Mouse (Mus musculus) layer of hippocampus, adult 18-20 months (tissue): ENCODE measurements around the gene Wbp1l. TPM values are rescaled to one million over a fixed set of nuclear protein-coding genes. Genes with fewer than 3 reads are reported as not detected.

Experiments used
- DNase-seq, 2 experiments: peaks; one replicate each; pipeline ENCODE4 v3.0.0; 2022; ENCODE audit warnings: low spot score in 2 of 2
- total RNA-seq, 2 experiments: library from RNA; stranded (reverse); gene quantifications; 2 replicates each; pipeline ENCODE4 v1.2.3; 2021

Gene Wbp1l
- total RNA-seq, 2 experiments from 2014 or later, result 38.1 to 40.1 TPM

DNA sequence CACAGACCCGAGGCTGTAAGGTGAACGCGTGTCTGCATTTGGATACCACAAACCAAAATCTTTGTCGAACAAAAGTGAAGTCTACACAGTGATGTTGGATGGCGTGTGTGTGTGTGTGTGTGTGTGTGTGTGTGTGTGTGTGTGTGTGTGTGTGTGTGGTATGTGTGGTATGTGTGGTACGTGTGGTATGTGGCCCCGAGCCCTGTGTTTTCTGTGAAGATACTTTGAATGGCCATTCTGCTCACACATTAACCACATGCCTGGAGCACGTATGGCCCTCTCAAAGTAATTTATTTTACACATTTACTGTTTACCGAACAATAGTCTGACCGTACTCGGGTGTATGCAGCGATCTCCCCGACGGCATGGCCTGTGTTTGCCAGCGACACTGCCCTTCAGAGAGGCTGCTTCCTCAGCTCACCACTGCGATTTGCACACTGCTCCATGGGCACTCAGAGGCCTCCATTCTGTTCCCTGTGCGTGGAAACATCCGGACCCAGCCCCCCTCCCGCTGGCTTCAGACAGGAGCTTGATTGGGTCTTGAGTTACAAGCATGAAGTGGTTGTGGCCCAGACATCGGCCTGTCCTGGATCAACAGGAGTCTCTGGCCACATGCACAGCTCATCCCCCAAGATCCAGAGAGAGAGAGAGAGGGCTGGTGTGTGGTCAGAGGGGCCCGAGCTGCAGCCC is 57.4 kb downstream of the Wbp1l start:
- no peak for DNase-seq

DNA sequence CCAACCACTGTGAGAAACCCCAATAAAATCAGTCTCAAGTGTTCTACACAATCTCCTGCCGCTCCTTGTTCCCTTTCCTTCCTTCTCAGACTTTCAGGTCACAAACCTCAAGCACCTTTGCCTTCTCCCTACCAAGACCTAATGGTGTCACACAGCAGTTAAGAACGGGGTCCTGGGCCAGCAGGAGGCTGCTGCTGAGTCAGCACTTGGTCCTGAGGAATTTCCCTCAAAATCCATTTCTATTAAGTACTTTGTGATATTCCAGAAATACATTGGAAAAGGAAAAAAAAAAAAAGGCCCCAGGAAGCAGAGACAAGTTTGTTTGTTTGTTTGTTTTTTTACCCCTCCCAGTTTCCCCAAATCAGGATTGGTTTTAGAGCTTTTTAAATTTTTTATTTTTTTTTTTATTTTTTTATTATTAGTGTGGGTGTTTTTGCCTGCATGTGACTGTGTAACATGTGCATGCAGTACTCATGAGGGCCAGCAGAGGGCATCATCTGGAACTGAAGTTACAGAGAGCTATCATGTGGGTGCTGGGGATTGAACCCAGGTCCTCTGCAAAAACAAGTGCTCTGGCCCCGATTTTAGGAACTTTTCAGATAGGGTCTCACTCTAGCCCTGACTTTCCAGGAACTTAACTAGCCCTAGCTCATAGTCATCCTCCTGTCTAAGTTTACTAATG is 58.6 kb downstream of the Wbp1l start:
- DNase-seq, result no peak

DNA sequence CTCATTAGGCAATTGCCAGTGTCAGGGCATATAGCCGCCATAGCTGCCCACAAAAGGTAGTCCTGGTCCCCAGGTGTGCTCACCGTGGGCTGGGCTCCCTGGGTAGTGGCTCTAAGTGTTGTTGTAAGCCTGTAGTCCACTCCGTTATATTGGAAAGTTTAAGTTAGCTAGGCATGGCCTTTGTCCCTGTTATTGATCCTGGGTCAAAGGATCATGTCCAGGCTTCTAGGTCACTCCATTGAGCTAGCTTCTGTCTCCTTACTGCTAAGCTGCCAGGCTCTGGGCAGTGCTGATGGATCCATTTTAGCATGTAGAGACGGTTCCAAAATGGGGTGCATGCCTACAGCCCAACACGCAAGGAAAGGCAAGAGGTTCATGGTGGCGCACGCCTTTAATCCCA is 59.5 kb downstream of the Wbp1l start:
- DNase-seq, result no peak

- no peak for DNase-seq
Observed at GRCm38 (mm10) chr19:46658851-46659250, 60.0 kb downstream of the Wbp1l start.

GRCm38 (mm10) chr19:46661511-46661910 is 62.6 kb downstream of the Wbp1l start:
- DNase-seq, result no peak

GRCm38 (mm10) chr19:46662214-46662613 is 63.3 kb downstream of the Wbp1l start:
- DNase-seq, result no peak

- DNase-seq, result no peak
Observed at GRCm38 (mm10) chr19:46662784-46663183, 63.9 kb downstream of the Wbp1l start.

- peak in 1 of 2 experiments; percentile 60 for DNase-seq
Observed at GRCm38 (mm10) chr19:46665474-46665873, 66.6 kb downstream of the Wbp1l start.

DNA sequence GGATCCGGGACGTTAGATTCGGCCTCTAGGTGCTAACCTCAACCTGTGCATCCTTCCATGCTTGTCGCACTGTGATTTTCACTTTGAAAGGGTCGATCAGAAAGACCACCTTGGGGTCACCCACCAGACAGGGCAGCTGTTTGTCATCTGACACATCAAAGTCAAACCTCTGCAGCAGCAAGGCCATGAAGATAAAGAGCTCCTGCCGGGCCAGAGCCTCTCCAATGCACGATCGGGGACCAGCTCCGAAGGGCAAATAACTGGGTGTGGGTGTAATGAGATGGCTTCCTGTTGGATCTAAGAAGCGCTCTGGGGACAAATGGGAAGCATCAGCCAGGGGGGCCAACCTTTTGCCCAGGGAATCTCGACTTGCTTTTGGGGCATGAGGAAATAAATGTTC is 68.4 kb downstream of the Wbp1l start:
- no peak for DNase-seq

DNA sequence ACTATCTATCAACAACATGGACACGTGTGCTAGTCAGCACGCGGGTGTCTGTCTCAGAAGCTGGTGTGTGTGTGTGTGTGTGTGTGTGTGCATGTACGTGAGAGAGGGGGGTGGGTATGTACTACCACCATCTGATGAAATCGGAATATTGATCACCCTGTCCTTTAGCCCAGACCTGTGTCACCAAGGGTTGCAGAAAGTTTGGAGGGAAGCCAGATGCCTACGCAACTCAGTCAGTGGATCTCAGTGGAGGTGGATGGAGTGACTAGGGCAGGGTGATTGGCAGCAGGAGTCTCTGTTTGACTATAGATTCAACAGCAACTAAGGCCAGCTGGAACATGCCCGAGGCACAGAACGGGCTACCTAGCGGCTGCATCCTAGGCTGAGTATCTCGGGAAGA is 69.4 kb downstream of the Wbp1l start:
- no peak for DNase-seq

DNA sequence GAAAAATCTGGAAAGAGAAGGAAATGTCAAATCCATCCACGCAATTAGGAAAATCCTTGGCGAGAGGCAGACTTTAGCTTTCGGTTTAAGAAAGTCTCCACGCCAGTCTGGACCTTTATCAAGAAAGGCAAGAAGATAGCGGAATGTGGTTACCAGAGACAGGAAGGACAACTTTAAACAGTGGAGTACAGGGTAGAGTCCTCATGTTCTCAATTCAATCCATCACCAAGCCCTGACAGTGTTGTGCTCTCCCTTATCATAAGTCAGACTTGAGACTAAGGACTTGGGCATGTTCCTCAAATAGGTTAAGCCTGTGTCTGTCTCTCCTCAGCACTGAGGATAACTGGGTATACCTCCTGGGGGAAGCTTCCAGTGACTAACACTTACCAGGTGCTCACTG is 70.9 kb downstream of the Wbp1l start:
- DNase-seq, result no peak

DNA sequence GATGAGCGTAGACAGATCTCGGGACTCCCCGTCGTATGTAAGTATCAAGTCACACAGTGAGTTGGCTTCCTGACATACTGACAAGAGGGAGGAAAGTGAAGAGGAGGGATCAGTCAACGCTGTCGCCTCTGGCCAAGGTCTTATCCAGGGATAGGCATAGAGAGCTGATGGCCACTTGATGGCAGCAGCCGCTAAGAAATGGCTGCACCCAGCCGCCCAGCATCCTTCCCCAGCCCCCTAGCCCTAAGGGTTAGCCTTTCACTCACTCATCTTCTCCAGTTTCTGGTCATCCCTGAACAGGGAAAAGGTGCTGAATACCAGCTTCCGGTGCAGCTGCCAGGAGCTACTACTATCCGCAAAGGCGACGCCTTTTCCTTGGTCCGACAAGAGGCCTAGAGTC is 71.8 kb downstream of the Wbp1l start:
- peak in 1 of 2 experiments; percentile 68 for DNase-seq

GRCm38 (mm10) chr19:46672766-46673418 is 74.0 kb downstream of the Wbp1l start, which contains the start of gene Cyp17a1:
TSS of gene Cyp17a1 (minus strand) at chr19:46673172.
- DNase-seq, result no peak

DNA sequence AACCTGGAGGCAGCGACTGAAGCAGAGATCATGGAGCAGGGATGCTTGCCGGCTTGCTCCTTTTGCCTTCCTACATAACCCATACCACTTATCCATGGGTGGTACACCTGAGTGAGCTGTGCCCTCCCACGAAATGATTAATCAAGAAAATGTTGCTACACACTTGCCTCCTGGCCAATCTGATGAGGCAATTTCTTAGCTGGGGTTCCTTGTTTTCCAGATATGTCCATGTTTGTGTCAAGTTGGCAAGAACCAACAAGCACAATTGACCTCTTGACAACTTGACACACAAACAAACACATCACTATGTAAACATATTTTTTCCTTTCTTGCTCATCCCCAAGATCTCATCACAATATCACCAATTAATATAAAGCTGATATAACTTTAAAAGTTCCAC is 76.8 kb downstream of the Wbp1l start:
- no peak for DNase-seq

- no peak for DNase-seq
Observed at GRCm38 (mm10) chr19:46679720-46680383, 81.0 kb downstream of the Wbp1l start.

DNA sequence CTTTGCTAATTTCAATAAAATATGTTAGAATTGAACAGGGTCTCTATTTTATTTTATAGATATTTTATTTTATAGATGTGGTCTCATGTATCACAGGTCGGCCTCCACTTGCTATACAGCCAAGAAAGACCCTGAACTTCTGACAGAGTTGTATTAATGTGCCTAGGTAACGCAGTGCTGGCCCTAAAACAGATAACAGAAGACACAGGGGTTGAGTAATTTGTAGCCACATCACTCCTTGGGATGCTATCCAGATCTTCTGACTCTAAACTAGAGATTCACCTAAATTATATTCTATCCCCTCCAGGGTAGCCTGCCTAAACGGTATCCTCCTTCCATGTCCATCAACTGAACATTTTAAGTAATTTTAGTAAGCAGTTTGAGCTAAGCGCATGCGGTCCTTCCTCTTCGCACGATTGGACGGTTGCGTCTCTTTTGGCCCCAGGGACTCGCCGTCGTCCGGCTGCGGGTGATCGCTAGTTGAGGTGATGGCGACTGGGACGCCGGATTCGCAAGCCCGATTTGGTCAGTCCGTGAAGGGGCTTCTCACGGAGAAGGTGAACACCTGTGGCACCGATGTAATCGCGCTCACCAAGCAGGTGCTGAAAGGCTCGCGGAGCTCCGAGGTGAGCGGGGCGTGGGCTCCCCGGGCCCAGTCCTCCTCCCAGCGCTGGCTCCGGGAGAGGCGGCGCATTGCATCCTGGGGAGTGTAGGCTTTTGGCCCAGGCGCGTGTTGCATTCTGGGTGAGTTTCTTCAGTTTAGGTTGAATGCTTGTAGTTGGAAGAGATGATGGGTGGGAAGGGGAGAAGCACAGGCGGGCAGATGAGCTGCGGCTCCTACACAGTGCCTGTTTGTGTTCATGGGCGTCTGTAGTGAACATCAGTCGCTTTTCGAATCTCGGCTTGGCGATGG is 90.8 kb downstream of the Wbp1l start, which contains the start of gene Borcs7:
Borcs7 (plus strand) TSS at position 447 of the 913 bp plus-strand sequence.
- DNase-seq, result peak; percentile 91 to 97

- DNase-seq, result no peak
Observed at GRCm38 (mm10) chr19:46690387-46690786, 91.5 kb downstream of the Wbp1l start.

DNA sequence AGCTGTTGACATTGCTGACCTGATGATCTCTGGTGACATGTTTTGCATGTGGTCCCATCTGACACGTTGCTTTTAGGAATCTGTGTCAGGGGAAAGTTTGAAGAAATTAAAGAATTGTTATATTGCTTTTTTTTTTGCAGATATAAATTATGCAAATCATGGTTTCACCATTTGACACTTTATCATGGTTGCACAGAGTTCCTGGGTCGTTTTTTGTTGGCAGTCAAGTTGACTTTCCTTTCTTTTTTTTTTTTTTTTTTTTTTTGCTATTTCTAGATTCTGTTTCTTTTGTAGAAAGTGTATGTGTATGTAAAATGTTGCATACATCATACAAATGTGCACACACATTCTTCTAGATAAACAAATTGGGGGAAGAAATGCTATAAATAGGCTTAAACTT is 92.2 kb downstream of the Wbp1l start:
- no peak for DNase-seq

DNA sequence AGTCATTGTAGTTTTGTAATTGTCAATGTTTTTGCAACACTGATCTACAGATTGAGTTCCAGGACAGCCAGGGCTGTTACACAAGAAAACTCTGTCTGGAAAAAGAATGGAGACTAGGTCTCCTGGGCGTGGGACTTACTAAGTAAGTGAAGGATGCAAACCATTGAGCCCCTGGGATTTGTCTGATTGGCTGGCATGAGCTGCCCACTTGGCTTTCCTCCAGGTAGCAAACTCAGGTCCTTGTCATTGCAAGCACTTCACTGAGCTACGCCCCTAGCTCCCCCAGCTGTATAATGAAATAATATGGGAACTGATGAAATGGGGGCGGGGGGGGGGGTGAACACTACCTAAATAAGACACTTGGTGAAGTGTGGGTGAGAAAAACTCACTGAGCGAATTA is 94.3 kb downstream of the Wbp1l start:
- no peak for DNase-seq

DNA sequence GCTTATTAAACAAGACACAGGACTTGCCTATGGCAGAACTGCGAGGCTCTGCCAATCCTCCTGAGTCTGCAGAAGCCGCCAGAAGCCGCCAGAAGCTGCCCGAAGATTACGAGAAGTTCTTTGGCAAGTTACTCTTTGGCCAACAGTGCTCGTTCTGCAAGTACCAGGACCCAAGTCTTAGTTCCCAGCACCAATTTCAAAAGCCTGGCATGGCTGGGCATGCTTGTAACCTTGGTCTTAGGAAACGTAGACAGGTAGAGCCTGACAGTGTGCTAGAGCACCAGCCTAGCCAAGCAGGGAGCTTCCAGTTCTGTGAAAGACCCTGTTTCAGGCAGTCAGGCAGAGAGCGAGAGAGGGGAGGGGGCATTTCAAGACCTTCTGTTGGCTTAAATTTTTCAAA is 97.6 kb downstream of the Wbp1l start:
- DNase-seq, result no peak

DNA sequence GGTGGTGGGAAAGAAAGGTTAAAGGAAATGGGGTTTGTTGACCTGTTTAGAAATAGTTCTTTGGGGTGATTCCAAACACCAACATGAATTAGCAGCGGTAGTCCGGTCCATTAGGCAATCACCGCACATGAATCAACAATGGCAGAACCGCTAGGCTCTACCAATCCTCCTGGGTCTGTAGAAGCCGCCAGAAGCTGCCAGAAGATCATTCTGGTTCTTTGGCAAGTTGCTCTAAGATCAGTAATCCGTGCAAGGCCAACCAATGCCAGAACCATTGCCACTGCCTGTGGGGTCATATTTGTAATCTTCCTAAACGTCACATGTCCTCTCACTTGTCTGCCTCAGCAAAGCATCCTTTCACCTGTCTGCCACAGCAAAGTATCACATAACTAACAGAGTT is 98.1 kb downstream of the Wbp1l start:
- DNase-seq, result no peak
